Mouse (Mus musculus): ENCODE results near the gene Prkcz. TPM values are rescaled to one million over a fixed set of nuclear protein-coding genes. Genes with fewer than 3 reads are reported as not detected.

The Prkcz gene
- polyA plus RNA-seq, 1 experiment from 2014 or later, result 8.3 TPM

GRCm38 (mm10) chr4:155382752-155383151 is 21.6 kb upstream of the Prkcz start:
- H3K9ac ChIP-seq, result no peak overlapping the region
- H3K4me1 ChIP-seq (replicated peaks), result no peaks in the 10 kb centered on the region
- ATAC-seq (ENCODE audit: insufficient number of reproducible peaks, low FRiP score), result no peak
- H3K4me3 ChIP-seq, result no peak overlapping the region
- no peak overlapping the region for H3K27ac ChIP-seq (ENCODE audit: poor library complexity, severe bottlenecking)
- H3K4me2 ChIP-seq, result no peak overlapping the region
- 41% methylated on average over 9 of the region's 9 CpGs for WGBS
- peaks cover 32% of the 10 kb centered on the region for H3K27me3 ChIP-seq (replicated peaks)
- no peaks in the 10 kb centered on the region for H3K9me3 ChIP-seq (replicated peaks)
- no peaks in the 10 kb centered on the region for H3K36me3 ChIP-seq

- Histone ChIP-seq H3K9me3 (replicated peaks) (no peaks in the 10 kb centered on the region), H3K27ac (ENCODE audit: poor library complexity, severe bottlenecking) (no peak overlapping the region), H3K9ac (no peak overlapping the region), H3K27me3 (replicated peaks) (peaks cover 34% of the 10 kb centered on the region), H3K4me3 (no peak overlapping the region), H3K4me1 (replicated peaks) (no peaks in the 10 kb centered on the region), H3K36me3 (no peaks in the 10 kb centered on the region), H3K4me2 (no peak overlapping the region)
- no peak for ATAC-seq (ENCODE audit: insufficient number of reproducible peaks, low FRiP score)
- 71% methylated on average over 7 of the region's 7 CpGs for WGBS
Observed at GRCm38 (mm10) chr4:155381974-155382373, 20.8 kb upstream of the Prkcz start.

GRCm38 (mm10) chr4:155371797-155372735 is 10.9 kb upstream of the Prkcz start:
- H3K4me1 ChIP-seq (replicated peaks), result no peaks in the 10 kb centered on the region
- H3K27ac ChIP-seq (ENCODE audit: poor library complexity, severe bottlenecking), result no peak overlapping the region
- WGBS, result 66% methylated on average over 5 of the region's 5 CpGs
- no peak overlapping the region for H3K4me2 ChIP-seq
- H3K9me3 ChIP-seq (replicated peaks), result no peaks in the 10 kb centered on the region
- H3K27me3 ChIP-seq (replicated peaks), result peaks cover 15% of the 10 kb centered on the region
- H3K4me3 ChIP-seq, result no peak overlapping the region
- H3K9ac ChIP-seq, result no peak overlapping the region
- no peak for ATAC-seq (ENCODE audit: insufficient number of reproducible peaks, low FRiP score)
- no peaks in the 10 kb centered on the region for H3K36me3 ChIP-seq

- 80% methylated on average over 15 of the region's 15 CpGs for WGBS
Observed at GRCm38 (mm10) chr4:155370737-155371715, 9.9 kb upstream of the Prkcz start.

GRCm38 (mm10) chr4:155368684-155369083 is 7.5 kb upstream of the Prkcz start:
- H3K36me3 ChIP-seq, result no peaks in the 10 kb centered on the region
- H3K9me3 ChIP-seq (replicated peaks), result no peaks in the 10 kb centered on the region
- peaks cover 37% of the 10 kb centered on the region for H3K27me3 ChIP-seq (replicated peaks)
- no peak overlapping the region for H3K27ac ChIP-seq (ENCODE audit: poor library complexity, severe bottlenecking)
- WGBS, result 25% methylated on average over 12 of the region's 12 CpGs
- H3K4me2 ChIP-seq, result no peak overlapping the region
- no peak overlapping the region for H3K9ac ChIP-seq
- no peak for ATAC-seq (ENCODE audit: insufficient number of reproducible peaks, low FRiP score)
- no peaks in the 10 kb centered on the region for H3K4me1 ChIP-seq (replicated peaks)
- no peak overlapping the region for H3K4me3 ChIP-seq

More at GRCm38 (mm10) chr4:155370737-155371715, 9.9 kb upstream of the Prkcz start:
- no peak overlapping the region for H3K4me3 ChIP-seq
- peaks cover 20% of the 10 kb centered on the region for H3K27me3 ChIP-seq (replicated peaks)
- H3K9ac ChIP-seq, result no peak overlapping the region
- H3K27ac ChIP-seq (ENCODE audit: poor library complexity, severe bottlenecking), result no peak overlapping the region
- no peaks in the 10 kb centered on the region for H3K9me3 ChIP-seq (replicated peaks)
- H3K36me3 ChIP-seq, result no peaks in the 10 kb centered on the region
- no peaks in the 10 kb centered on the region for H3K4me1 ChIP-seq (replicated peaks)
- H3K4me2 ChIP-seq, result no peak overlapping the region
- ATAC-seq (ENCODE audit: insufficient number of reproducible peaks, low FRiP score), result no peak

- ATAC-seq (ENCODE audit: insufficient number of reproducible peaks, low FRiP score), result no peak
- H3K9ac ChIP-seq, result no peak overlapping the region
- H3K4me2 ChIP-seq, result no peak overlapping the region
- no peaks in the 10 kb centered on the region for H3K4me1 ChIP-seq (replicated peaks)
- no peaks in the 10 kb centered on the region for H3K9me3 ChIP-seq (replicated peaks)
- 81% methylated on average over 9 of the region's 9 CpGs for WGBS
- no peak overlapping the region for H3K4me3 ChIP-seq
- no peak overlapping the region for H3K27ac ChIP-seq (ENCODE audit: poor library complexity, severe bottlenecking)
- H3K36me3 ChIP-seq, result no peaks in the 10 kb centered on the region
- H3K27me3 ChIP-seq (replicated peaks), result peaks cover 45% of the 10 kb centered on the region
Observed at GRCm38 (mm10) chr4:155367739-155368138, 6.6 kb upstream of the Prkcz start.

GRCm38 (mm10) chr4:155366784-155367183 is 5.6 kb upstream of the Prkcz start:
- no peak overlapping the region for H3K9ac ChIP-seq
- H3K4me2 ChIP-seq, result no peak overlapping the region
- no peak for ATAC-seq (ENCODE audit: insufficient number of reproducible peaks, low FRiP score)
- H3K9me3 ChIP-seq (replicated peaks), result no peaks in the 10 kb centered on the region
- no peaks in the 10 kb centered on the region for H3K4me1 ChIP-seq (replicated peaks)
- no peak overlapping the region for H3K4me3 ChIP-seq
- no peak overlapping the region for H3K27ac ChIP-seq (ENCODE audit: poor library complexity, severe bottlenecking)
- H3K36me3 ChIP-seq, result no peaks in the 10 kb centered on the region
- H3K27me3 ChIP-seq (replicated peaks), result peaks cover 54% of the 10 kb centered on the region
- WGBS, result 77% methylated on average over 6 of the region's 6 CpGs

GRCm38 (mm10) chr4:155362443-155362842 is 1.3 kb upstream of the Prkcz start:
- Histone ChIP-seq H3K4me2 (0 out of 2 replicates have a peak overlapping the region, but pooled peaks have one; percentile 68), H3K9ac (no peak overlapping the region), H3K4me3 (no peak overlapping the region), H3K4me1 (replicated peaks) (peaks cover 7% of the 10 kb centered on the region; the same call in 1 of the 2 replicates), H3K27ac (ENCODE audit: poor library complexity, severe bottlenecking) (no peak overlapping the region), H3K36me3 (no peaks in the 10 kb centered on the region), H3K27me3 (replicated peaks) (peaks cover 87% of the 10 kb centered on the region), H3K9me3 (replicated peaks) (no peaks in the 10 kb centered on the region)
- ATAC-seq (ENCODE audit: insufficient number of reproducible peaks, low FRiP score), result no peak
- 31% methylated on average over 5 of the region's 5 CpGs for WGBS

GRCm38 (mm10) chr4:155360856-155361255 is 305 bp downstream of the Prkcz start:
- peak overlapping the region; percentile 52 for H3K9ac ChIP-seq
- no peak overlapping the region for H3K27ac ChIP-seq (ENCODE audit: poor library complexity, severe bottlenecking)

GRCm38 (mm10) chr4:155359560-155360464 is 1.3 kb downstream of the Prkcz start:
- H3K9me3 ChIP-seq (replicated peaks), result no peaks in the 10 kb centered on the region
- H3K9ac ChIP-seq, result no peak overlapping the region
- H3K27me3 ChIP-seq (replicated peaks), result peaks cover 70% of the 10 kb centered on the region
- no peaks in the 10 kb centered on the region for H3K36me3 ChIP-seq
- H3K4me3 ChIP-seq, result no peak overlapping the region
- H3K4me2 ChIP-seq, result no peak overlapping the region
- peaks cover 7% of the 10 kb centered on the region; the same call in 1 of the 2 replicates for H3K4me1 ChIP-seq (replicated peaks)
- no peak overlapping the region for H3K27ac ChIP-seq (ENCODE audit: poor library complexity, severe bottlenecking)
- no peak for ATAC-seq (ENCODE audit: insufficient number of reproducible peaks, low FRiP score)
- WGBS, result 34% methylated on average over 12 of the region's 12 CpGs

More at GRCm38 (mm10) chr4:155360856-155361255, 305 bp downstream of the Prkcz start:
- Histone ChIP-seq H3K4me2 (peak overlapping the region; percentile 68), H3K4me1 (replicated peaks) (peaks cover 7% of the 10 kb centered on the region; the same call in 1 of the 2 replicates), H3K4me3 (peak overlapping the region; percentile 64), H3K27me3 (replicated peaks) (peaks cover 80% of the 10 kb centered on the region), H3K9me3 (replicated peaks) (no peaks in the 10 kb centered on the region), H3K36me3 (no peaks in the 10 kb centered on the region)
- ATAC-seq (ENCODE audit: insufficient number of reproducible peaks, low FRiP score), result no peak; the same call in 1 of the 2 replicates
- WGBS, result under 1% methylated on average over 42 of the region's 42 CpGs
